Mouse (Mus musculus): ENCODE data around the gene Tmem30c. TPM values are rescaled to one million over a fixed set of nuclear protein-coding genes. Genes with fewer than 3 reads are reported as not detected.
A peak's percentile ranks its signal among the peaks of the same experiment; 100 is the strongest.

Tmem30c gene
- polyA plus RNA-seq, 1 experiment from 2014 or later = 0.24 TPM

- Histone ChIP-seq H3K4me3 (ENCODE audit: low read depth, low read length) (no peak overlapping the region), H3K4me1 (replicated peaks; ENCODE audit: control insufficient read depth, insufficient read depth, low read length) (no peaks in the 10 kb centered on the region), H3K4me2 (ENCODE audit: low read depth, low read length, severe bottlenecking) (no peak overlapping the region), H3K27me3 (ENCODE audit: control insufficient read depth, insufficient read depth, low read length) (no peaks in the 10 kb centered on the region), H3K9me3 (ENCODE audit: control insufficient read depth, low read length) (no peaks in the 10 kb centered on the region), H3K9ac (ENCODE audit: low read length) (no peak overlapping the region), H3K36me3 (ENCODE audit: control insufficient read depth, insufficient read depth, low read length) (no peaks in the 10 kb centered on the region), H3K27ac (ENCODE audit: low read depth, low read length) (no peak overlapping the region)
- DNase-seq (ENCODE audit: low spot score) (no peak), ATAC-seq (replicated peaks; ENCODE audit: low FRiP score) (no peak)
- 73% methylated on average over 7 of the region's 7 CpGs for WGBS
Measured at GRCm38 (mm10) chr16:57319284-57320124, 26.8 kb upstream of the Tmem30c start.

- ATAC-seq (replicated peaks; ENCODE audit: low FRiP score) = no peak
- Histone ChIP-seq H3K9ac (ENCODE audit: low read length) (no peak overlapping the region), H3K27me3 (ENCODE audit: control insufficient read depth, insufficient read depth, low read length) (no peaks in the 10 kb centered on the region), H3K4me2 (ENCODE audit: low read depth, low read length, severe bottlenecking) (no peak overlapping the region), H3K27ac (ENCODE audit: low read depth, low read length) (no peak overlapping the region), H3K9me3 (ENCODE audit: control insufficient read depth, low read length) (no peaks in the 10 kb centered on the region), H3K4me3 (ENCODE audit: low read depth, low read length) (no peak overlapping the region), H3K4me1 (replicated peaks; ENCODE audit: control insufficient read depth, insufficient read depth, low read length) (no peaks in the 10 kb centered on the region), H3K36me3 (ENCODE audit: control insufficient read depth, insufficient read depth, low read length) (no peaks in the 10 kb centered on the region)
- no peak for DNase-seq (ENCODE audit: low spot score)
- 90% methylated on average over 8 of the region's 8 CpGs for WGBS
Measured at GRCm38 (mm10) chr16:57318637-57319125, 26.0 kb upstream of the Tmem30c start.

GRCm38 (mm10) chr16:57317882-57318636 is 25.4 kb upstream of the Tmem30c start:
- 77% methylated on average over 13 of the region's 13 CpGs for WGBS
- no peak overlapping the region for H3K4me2 ChIP-seq (ENCODE audit: low read depth, low read length, severe bottlenecking)
- no peaks in the 10 kb centered on the region for H3K27me3 ChIP-seq (ENCODE audit: control insufficient read depth, insufficient read depth, low read length)
- H3K9me3 ChIP-seq (ENCODE audit: control insufficient read depth, low read length) = no peaks in the 10 kb centered on the region
- ATAC-seq (replicated peaks; ENCODE audit: low FRiP score) = no peak
- H3K36me3 ChIP-seq (ENCODE audit: control insufficient read depth, insufficient read depth, low read length) = no peaks in the 10 kb centered on the region
- no peak for DNase-seq (ENCODE audit: low spot score)
- H3K4me3 ChIP-seq (ENCODE audit: low read depth, low read length) = no peak overlapping the region
- no peaks in the 10 kb centered on the region for H3K4me1 ChIP-seq (replicated peaks; ENCODE audit: control insufficient read depth, insufficient read depth, low read length)
- no peak overlapping the region for H3K9ac ChIP-seq (ENCODE audit: low read length)
- no peak overlapping the region for H3K27ac ChIP-seq (ENCODE audit: low read depth, low read length)

GRCm38 (mm10) chr16:57317127-57317526 is 24.5 kb upstream of the Tmem30c start:
- Histone ChIP-seq H3K4me3 (ENCODE audit: low read depth, low read length) (no peak overlapping the region), H3K27me3 (ENCODE audit: control insufficient read depth, insufficient read depth, low read length) (no peaks in the 10 kb centered on the region), H3K27ac (ENCODE audit: low read depth, low read length) (no peak overlapping the region), H3K36me3 (ENCODE audit: control insufficient read depth, insufficient read depth, low read length) (no peaks in the 10 kb centered on the region), H3K9ac (ENCODE audit: low read length) (no peak overlapping the region), H3K4me2 (ENCODE audit: low read depth, low read length, severe bottlenecking) (no peak overlapping the region), H3K9me3 (ENCODE audit: control insufficient read depth, low read length) (no peaks in the 10 kb centered on the region), H3K4me1 (replicated peaks; ENCODE audit: control insufficient read depth, insufficient read depth, low read length) (no peaks in the 10 kb centered on the region)
- DNase-seq (ENCODE audit: low spot score) = no peak
- 81% methylated on average over 4 of the region's 4 CpGs for WGBS
- no peak for ATAC-seq (replicated peaks; ENCODE audit: low FRiP score)

DNA sequence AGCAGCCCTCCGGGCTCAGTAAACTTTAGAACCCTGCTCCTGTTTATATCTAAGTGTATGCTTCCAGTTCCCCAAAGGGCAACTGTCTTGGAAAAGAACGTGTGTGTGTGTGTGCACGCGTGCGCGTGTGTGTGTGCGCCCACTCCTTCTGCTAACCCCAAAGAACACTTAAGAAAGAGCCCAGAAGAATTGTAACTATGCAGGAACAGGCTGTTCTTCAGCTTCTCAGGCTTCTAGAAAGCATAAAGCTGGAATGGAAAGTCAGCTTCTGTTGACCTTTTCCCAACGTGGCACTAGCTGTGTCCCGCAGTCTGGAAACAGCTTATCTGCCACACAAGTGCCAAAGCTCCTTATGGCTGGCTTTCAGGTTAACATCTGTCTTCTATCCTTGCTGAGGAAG is 22.4 kb upstream of the Tmem30c start:
- ATAC-seq (replicated peaks; ENCODE audit: low FRiP score) (no peak), DNase-seq (ENCODE audit: low spot score) (no peak)
- no peak overlapping the region for H3K4me3 ChIP-seq (ENCODE audit: low read depth, low read length)
- H3K4me2 ChIP-seq (ENCODE audit: low read depth, low read length, severe bottlenecking) = no peak overlapping the region
- H3K27ac ChIP-seq (ENCODE audit: low read depth, low read length) = no peak overlapping the region
- no peaks in the 10 kb centered on the region for H3K9me3 ChIP-seq (ENCODE audit: control insufficient read depth, low read length)
- H3K36me3 ChIP-seq (ENCODE audit: control insufficient read depth, insufficient read depth, low read length) = no peaks in the 10 kb centered on the region
- H3K9ac ChIP-seq (ENCODE audit: low read length) = no peak overlapping the region
- H3K4me1 ChIP-seq (replicated peaks; ENCODE audit: control insufficient read depth, insufficient read depth, low read length) = no peaks in the 10 kb centered on the region
- WGBS = 89% methylated on average over 9 of the region's 9 CpGs
- no peaks in the 10 kb centered on the region for H3K27me3 ChIP-seq (ENCODE audit: control insufficient read depth, insufficient read depth, low read length)

- ATAC-seq (replicated peaks; ENCODE audit: low FRiP score) = peak; percentile 53; the same call in 1 of the 2 replicates
- H3K9ac ChIP-seq (ENCODE audit: low read length) = no peak overlapping the region
- no peaks in the 10 kb centered on the region for H3K9me3 ChIP-seq (ENCODE audit: control insufficient read depth, low read length)
- H3K36me3 ChIP-seq (ENCODE audit: control insufficient read depth, insufficient read depth, low read length) = no peaks in the 10 kb centered on the region
- no peaks in the 10 kb centered on the region for H3K27me3 ChIP-seq (ENCODE audit: control insufficient read depth, insufficient read depth, low read length)
- no peak overlapping the region for H3K4me2 ChIP-seq (ENCODE audit: low read depth, low read length, severe bottlenecking)
- DNase-seq (ENCODE audit: low spot score) = no peak
- WGBS = 47% methylated on average over 3 of the region's 3 CpGs
- no peak overlapping the region for H3K27ac ChIP-seq (ENCODE audit: low read depth, low read length)
- no peak overlapping the region for H3K4me3 ChIP-seq (ENCODE audit: low read depth, low read length)
- H3K4me1 ChIP-seq (replicated peaks; ENCODE audit: control insufficient read depth, insufficient read depth, low read length) = no peaks in the 10 kb centered on the region
Measured at GRCm38 (mm10) chr16:57314236-57314635, 21.6 kb upstream of the Tmem30c start.

DNA sequence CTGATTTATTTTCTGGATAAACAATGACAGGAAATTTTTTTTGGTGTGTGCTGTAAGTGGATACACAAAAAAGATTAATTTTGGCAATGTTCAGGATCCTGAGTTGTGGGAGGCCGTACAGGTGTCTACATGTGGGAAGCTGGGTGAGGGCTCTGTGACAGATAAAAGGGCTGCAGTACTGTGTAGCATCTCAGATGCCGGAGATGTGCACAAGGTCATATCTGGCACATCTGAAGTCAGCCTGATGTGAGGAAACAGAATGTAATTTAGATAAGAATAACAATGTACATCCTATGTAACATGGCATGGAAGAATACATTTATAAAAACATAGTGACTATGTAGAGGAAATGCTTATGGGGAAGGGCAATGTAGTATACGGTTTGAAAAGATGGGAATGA is 20.8 kb upstream of the Tmem30c start:
- Histone ChIP-seq H3K9ac (ENCODE audit: low read length) (no peak overlapping the region), H3K4me3 (ENCODE audit: low read depth, low read length) (no peak overlapping the region), H3K36me3 (ENCODE audit: control insufficient read depth, insufficient read depth, low read length) (no peaks in the 10 kb centered on the region), H3K27ac (ENCODE audit: low read depth, low read length) (no peak overlapping the region), H3K4me2 (ENCODE audit: low read depth, low read length, severe bottlenecking) (no peak overlapping the region), H3K4me1 (replicated peaks; ENCODE audit: control insufficient read depth, insufficient read depth, low read length) (no peaks in the 10 kb centered on the region), H3K27me3 (ENCODE audit: control insufficient read depth, insufficient read depth, low read length) (no peaks in the 10 kb centered on the region), H3K9me3 (ENCODE audit: control insufficient read depth, low read length) (no peaks in the 10 kb centered on the region)
- no peak for DNase-seq (ENCODE audit: low spot score)
- 90% methylated on average over 3 of the region's 3 CpGs for WGBS
- no peak for ATAC-seq (replicated peaks; ENCODE audit: low FRiP score)

- no peak overlapping the region for H3K4me2 ChIP-seq (ENCODE audit: low read depth, low read length, severe bottlenecking)
- H3K4me3 ChIP-seq (ENCODE audit: low read depth, low read length) = no peak overlapping the region
- H3K27me3 ChIP-seq (ENCODE audit: control insufficient read depth, insufficient read depth, low read length) = no peaks in the 10 kb centered on the region
- no peak overlapping the region for H3K9ac ChIP-seq (ENCODE audit: low read length)
- DNase-seq (ENCODE audit: low spot score) (no peak), ATAC-seq (replicated peaks; ENCODE audit: low FRiP score) (no peak)
- H3K36me3 ChIP-seq (ENCODE audit: control insufficient read depth, insufficient read depth, low read length) = no peaks in the 10 kb centered on the region
- no peaks in the 10 kb centered on the region for H3K4me1 ChIP-seq (replicated peaks; ENCODE audit: control insufficient read depth, insufficient read depth, low read length)
- no peak overlapping the region for H3K27ac ChIP-seq (ENCODE audit: low read depth, low read length)
- WGBS = 94% methylated on average over 2 of the region's 2 CpGs
- H3K9me3 ChIP-seq (ENCODE audit: control insufficient read depth, low read length) = no peaks in the 10 kb centered on the region
Measured at GRCm38 (mm10) chr16:57312130-57312529, 19.5 kb upstream of the Tmem30c start.

Data from forebrain, embryonic 11.5 days (tissue).